Mouse (Mus musculus): ENCODE results near the gene Gfral. TPM values are rescaled to one million over a fixed set of nuclear protein-coding genes. Genes with fewer than 3 reads are reported as not detected.

The Gfral gene
- not detected in 2 replicates for polyA plus RNA-seq (2012; rRNA removed)

DNA sequence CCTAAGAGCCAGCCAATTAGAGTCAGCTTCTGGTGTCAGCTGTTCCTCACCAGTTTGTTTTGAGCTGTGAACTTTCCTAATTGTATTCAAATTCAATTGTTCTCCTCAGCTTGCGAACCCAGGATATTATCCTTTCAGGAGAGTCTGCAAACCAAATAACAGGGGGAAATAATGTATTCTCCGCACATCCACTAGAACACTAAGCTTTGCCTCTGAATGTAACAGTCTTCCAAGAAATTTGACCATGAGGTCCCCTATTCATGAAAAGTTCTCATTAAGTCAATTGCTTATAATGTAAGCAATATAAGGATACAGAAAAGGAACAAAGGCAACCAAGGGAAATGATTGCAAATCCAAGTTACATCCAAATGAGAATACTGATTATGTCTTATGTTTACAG lies at the start of gene Gfral:
Gene Gfral, minus strand, starts transcription at position 101 of the 400 bp plus-strand sequence.

Other genes with a start within 250 kb of the Gfral start
- 0.30 and 0.43 TPM in 2 replicates for gene Hmgcll1, start 198.8 kb downstream of the Gfral start, polyA plus RNA-seq (2012; rRNA removed)
- 0.02 TPM in 2 replicates for gene Hcrtr2, start 110.2 kb upstream of the Gfral start, polyA plus RNA-seq (2012; rRNA removed)

Data from liver, embryonic 18 days (tissue).